Mouse (Mus musculus): ENCODE results near the gene Slc5a2.

- TF ChIP-seq EP300 (IDR thresholded peaks at IDR 0.05) = no peak
- no peak for TF ChIP-seq CTCF (IDR thresholded peaks at IDR 0.05)
Observed at GRCm38 (mm10) chr7:128309776-128310175, 44.3 kb downstream of the Slc5a2 start.
